Mouse (Mus musculus): ENCODE data around the gene Ngf.

The Ngf gene

DNA sequence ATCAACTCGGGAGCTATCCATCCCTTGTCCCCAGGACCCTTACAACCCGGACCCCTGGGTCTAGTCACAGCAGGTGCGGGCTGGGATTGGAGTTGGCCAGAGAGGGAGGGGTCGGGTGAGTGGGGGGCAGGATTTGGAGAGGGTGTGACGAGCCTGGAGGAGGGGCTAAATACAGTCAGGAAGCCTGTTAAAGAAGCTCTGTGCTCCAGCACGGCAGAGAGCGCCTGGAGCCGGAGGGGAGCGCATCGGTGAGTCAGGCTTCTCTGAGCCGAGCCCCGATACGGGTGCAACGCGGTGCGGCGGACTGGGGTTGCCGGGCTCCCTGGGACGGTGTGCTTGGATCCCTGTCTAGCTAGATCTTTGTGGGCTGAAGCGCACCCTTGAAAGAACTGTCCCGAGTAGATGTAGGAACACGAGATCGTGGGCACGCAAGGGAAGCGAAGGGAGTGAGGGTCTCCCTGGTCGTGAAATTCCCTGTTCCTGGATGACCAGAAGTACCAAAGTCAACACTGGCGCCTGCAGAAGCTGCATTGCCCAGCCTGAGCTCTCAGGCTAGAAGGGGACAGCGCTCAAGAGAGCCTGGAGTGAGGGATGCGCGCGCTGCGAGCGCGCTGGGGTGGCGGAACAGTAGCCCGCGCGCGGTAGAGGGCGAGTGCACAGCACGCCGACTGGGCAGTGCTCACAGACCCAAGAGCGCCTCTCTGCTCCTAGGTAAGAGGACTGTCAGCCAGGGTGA is at the start of gene Ngf:
Gene Ngf (plus strand): TSS at position 207 of the 736 bp plus-strand sequence.
- peak; percentile 42 for DNase-seq (ENCODE audit: extremely low spot score)

DNA sequence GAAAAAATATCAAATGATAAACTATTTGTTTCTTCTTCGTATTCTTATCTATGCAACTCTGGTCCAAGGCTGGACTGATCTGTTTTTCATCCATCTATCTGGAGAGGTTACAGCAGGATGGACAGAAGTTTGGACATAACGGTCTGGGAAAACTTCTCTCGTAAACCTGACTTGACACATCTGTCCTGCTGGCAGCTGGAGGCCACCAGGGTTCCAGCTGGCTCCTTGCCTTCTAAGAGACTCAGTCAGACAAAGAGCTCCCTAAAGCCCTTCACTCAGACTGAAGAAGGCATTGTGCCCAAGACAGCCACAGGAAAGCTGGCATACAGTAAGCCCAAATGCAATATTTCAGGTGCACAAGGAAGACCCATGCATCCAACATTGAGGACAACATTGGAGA is 24.2 kb upstream of the Ngf start:
- DNase-seq (ENCODE audit: extremely low spot score) = no peak

DNA sequence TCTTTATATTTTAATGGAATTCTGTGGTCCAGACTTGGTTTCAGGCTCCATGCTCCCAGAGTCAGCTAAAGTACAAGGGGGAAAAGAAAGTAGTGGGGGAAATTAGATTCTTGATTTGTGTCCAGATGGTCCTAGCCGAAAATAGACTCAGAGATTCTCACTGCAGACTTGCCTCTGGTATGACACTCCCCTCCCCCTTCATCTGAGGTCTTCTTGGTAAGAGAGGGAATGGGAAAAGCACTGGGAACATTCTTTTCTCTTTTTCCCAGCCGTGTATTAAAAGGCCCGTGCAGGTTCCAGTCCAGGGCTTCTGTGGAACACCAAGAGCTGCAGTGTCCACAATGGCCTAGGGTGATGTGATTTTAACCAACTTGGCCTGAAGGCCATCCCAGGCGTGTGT is 23.0 kb upstream of the Ngf start:
- no peak for DNase-seq (ENCODE audit: extremely low spot score)

DNA sequence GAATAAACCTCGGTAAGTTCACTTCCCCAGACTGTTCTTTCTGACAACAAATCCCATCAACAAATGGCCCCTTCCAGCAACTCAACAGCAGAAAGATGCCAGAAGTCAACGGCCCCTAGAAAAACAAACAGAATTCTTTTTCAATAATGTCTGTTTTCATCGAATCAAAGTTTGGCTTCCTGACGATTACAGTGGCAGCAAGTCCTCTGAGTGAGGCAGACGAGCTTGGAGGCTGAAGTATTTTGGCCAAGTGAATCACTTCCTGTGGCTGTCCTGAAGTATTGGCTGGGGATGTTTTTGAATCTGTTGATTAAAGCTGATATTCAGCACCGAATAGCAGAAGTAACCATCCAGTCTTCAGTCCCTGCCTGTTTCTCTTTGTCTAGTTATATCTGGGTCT is 15.2 kb upstream of the Ngf start:
- no peak for DNase-seq (ENCODE audit: extremely low spot score)

DNA sequence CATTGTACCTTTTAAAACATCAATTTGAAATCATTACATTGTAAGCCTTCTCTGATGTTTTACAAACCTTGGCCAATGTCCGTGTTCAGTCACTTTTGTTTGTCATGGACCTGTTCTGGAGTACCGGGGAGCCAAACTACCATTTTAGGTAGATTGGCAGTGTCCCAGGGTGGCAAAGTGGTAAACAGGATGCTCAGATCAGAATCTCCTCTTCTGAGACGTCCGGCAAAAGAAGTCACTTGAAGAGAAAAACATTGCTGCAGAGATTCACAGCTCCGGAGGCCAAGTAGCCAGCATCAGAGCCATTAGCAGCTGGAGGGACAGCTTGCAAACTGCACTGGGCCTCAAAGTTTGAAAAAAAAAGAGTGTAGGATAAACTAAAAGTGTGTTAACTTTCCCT is 9.2 kb upstream of the Ngf start:
- DNase-seq (ENCODE audit: extremely low spot score) = no peak

DNA sequence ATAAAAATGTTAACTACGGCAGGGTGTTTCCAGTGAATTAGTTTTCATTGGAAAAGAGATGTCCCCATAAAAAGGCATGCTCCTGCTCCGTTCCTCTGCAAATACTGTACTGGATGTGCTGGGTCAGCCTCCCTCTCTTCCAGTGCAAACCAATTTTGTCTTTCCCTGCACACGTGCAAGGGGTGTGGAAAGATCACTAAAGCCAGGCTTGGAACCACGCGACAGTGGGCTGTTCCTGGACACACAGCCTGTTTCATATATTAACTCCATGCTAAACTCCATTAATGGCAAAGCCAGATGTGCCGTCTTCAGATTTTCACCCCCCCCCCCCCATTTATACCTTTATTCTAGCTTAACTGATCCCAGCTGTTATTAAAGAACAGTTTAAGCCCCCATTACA is 8.7 kb upstream of the Ngf start:
- no peak for DNase-seq (ENCODE audit: extremely low spot score)

DNA sequence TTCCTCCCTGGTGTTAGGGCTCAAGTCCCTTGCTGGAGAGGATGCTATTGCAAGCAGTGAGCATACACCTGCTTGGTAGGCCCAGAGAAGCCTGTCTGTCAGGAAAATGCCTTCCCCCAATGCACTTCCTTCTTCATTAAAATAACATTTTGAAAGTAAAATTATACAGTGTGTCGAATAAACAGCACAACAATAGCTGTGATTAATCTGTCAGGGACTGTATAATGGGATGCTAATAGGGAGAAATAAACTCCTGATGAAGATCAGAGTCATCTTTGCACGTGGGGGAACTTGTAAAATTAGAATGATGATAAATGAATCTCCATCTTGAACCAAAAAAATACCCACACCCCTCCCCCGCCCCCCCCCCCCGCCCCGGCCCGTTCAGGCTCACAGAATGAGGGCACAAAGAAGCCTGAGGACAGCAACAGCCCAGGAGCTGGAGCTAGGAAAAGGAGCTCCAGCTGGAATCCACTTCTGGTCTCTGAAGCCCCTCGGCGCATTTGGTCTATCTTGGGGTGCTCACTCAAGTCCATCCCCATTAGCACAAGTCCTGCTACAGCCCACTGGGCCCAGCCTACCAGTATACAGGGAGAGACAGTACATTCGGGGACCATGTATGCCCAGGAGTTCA is 6.9 kb upstream of the Ngf start:
- DNase-seq (ENCODE audit: extremely low spot score) = no peak

DNA sequence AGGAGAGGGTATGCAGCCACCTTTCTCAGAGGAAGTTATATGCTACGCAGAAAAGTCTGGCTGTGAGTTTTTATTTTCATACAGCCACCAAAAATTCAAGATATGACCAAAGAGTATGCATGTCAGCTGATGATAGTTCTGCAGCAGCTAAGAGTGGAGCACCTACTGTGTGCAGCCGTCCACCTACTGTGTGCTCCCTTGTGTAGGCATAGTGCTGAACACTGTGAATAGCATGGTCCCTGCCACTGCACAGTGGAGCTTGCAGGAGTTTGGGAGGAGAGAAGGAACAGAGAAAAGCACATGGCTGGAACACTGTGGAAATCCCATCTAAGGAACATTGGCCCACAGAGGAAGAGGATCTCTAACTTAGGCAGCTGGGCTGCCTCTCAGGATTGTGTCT is 6.4 kb upstream of the Ngf start:
- no peak for DNase-seq (ENCODE audit: extremely low spot score)

DNA sequence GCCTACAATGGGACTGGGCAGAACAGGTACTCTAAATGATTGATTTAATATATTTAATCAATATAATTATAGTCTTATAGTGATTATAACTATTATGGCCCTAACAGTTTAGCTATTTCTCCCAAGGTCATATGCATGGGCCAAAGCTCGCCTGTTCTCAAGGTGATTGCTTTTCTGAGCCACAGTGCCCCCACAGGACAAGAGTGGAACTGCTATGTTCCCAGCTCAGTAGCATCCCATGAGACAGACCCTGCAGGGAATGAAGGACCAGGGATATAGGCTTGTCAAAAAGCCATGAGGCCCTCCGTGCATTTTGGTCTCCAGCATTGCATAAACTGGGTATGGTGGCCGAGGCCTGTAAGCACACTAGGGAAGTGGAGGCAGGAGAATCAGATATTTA is 3.1 kb upstream of the Ngf start:
- DNase-seq (ENCODE audit: extremely low spot score) = peak; percentile 68

DNA sequence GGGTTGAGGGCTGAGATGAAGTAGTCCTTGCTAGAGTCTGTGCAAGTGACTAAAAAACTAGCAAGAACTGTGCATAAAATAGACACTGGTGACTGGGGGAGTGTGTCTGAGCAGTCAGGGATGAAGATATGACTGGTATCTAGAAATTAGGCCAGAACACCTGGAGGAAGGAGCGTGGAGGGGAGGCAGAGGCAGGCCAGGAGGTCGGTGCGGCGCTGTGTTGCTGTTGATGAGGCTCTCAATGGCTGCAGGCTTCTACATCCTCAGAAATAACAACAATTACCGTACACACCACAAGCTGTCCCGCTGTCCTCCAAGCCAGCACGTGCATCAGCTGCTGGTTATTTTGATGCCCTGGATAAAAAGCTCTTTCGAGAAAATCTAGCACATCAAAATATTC is 2.6 kb upstream of the Ngf start:
- DNase-seq (ENCODE audit: extremely low spot score) = no peak

DNA sequence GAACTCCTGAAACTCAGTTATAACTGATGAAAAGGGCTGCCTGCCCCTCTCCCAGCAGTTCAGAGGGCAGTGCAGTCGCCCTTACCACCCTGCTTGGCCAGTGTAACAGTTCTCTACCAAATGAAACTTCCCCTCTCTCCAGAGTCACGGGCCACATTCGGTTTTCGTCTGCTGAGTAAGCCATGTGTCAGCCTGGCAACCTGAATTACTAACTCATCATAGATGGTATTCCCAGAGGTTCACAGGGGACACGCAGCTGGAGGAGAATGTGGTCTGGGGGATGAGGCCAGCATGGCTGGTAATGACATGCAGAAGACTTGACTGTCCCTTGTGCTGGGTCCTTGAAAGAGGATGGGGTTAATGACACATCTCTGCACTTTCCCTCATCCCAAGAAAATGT is 1.5 kb downstream of the Ngf start:
- DNase-seq (ENCODE audit: extremely low spot score) = no peak

DNA sequence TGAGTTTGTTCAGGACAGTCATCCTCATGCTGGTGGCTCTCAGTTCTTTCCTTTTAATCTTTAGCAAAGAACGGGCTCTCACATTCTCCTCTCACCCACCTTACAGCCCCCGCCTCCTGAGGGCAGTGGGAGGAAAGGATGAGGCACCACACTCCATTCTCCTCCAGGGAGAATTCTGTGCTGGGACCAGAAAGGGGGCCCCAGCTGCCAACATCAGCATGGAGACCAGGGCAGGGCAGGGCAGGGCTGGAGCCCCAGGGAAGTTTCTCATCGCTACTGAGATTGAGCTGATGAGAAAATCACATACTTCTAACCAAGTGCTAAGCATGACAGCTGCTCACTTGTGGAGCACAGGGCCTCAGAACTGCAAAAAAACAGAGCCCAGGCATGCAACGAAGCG is 2.1 kb downstream of the Ngf start:
- no peak for DNase-seq (ENCODE audit: extremely low spot score)

DNA sequence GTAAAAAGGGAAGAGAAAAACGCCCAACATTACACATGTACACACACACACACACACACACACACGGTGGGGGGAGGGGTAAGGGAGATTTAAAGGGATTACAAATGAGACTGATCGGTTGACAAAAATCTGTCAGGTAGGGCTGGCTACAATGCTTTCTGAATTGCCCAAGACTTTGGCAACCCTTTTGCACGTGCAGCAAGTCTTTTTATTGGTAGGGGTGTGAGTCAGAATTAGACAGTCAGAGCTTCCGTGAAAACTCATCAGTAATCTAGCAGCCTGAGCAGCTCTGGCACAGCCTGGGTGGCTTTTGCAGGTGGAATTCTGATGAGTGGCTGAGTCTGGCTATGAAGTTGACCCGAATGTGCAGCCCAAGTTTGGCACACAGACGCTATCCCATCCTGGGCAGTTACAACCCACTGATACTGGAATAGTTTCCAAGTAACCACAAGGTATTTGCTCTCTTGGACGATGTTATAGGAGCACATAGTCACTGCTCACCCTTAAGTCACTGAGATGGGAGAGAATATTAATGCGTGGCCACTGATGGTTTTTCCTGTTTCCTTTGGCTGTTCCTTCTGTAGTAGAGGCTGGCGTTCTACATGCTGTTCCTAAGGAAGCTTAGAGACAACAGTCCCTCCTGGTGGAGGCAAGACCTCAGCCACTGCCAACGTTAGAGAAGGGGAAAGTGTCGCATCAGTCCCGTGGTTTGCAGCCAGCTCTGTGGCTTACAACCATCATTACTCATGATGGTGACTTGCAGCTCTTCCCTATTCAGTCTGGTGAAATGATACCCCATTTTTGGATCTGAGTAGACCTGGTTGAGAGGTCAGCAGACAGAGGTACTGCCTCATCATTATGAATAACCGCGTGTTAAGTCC is 4.8 kb downstream of the Ngf start:
- DNase-seq (ENCODE audit: extremely low spot score) = no peak

DNA sequence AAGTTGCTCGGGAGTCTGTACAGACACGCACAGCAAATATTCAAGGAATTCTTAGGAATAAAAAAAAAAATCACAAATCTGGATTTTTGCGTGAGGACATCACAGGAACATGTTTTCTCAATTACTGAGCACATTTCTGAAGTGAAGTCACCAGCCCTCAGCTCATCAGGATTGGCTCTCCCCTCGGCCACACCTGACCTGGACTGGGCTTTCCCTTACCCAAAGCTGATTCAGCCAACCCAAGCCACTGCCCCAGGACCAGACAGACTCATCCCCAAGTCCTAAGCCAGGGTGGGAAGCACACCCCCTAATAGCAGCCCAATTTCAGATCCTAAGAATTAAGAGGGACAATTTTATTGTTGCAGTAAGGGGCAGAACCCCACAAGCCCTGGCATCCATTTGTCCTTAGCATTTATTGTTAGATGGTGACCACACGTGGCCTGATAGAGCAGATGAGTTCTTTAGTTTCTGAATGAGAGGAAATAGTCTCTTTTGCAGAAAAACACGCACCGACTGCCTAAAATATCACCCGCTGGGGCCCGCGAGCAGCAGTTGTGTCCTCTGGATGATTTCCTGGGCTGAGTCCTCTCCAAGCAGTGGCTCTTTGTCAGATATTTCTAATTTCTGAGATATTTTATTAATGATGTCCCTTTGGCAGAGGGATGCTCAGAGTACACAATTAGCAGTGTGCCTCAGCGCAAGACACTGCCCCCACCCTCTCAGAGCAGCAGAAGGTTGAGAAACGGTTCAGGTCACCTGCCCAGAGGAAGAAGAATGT is 8.4 kb downstream of the Ngf start:
- no peak for DNase-seq (ENCODE audit: extremely low spot score)

DNA sequence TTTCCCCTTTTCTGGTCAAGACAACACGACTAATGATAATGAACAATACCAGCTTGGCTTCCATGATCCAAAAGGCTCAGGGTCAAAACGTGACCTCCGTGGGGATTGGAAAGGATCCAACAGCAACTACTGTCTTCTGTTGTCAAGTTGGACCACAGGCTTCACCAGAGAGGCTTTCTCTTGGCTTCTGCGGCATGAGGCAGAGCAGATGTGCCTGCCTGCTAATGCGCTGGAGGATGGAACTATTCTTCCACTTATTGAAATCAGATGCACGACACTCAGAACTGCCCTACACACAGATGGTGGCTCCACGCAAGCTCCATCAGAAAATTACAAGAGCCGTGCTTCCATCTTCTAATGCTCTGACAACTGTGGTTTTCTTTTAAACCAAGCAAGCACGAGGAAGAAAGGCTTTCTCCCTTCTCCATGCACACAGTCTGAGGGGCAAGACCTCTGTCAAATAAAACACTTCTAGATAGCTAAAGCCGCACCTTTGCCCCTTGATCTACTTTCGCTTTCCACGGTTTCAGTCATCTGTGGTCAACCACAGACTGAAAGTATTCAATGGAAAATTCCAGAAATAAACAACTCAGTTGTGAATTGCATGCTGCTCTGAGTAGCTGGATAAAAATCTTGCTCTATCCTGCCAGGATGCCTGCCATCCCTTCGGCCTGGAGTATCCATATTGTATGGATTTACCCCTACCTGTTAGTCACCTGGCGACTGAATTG is 20.8 kb downstream of the Ngf start:
- DNase-seq (ENCODE audit: extremely low spot score) = no peak

DNA sequence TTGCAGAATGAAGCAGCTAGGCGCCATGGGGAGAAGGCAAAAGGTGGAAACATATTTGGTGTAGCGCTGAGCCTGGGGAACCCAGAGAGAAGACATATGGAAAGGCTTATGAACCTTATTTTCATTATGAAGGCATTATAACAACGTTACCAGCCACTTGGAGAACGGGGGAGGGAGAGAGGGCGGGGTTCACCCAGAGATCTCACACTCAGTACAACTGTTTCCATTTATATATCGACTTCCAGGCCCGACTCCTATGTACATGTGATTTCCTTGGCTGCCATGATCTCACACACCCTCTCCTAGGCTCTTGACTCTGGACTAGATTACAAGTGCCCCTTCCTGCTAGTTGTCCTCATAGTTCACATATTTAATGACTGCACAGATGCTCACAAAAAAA is 28.4 kb downstream of the Ngf start:
- no peak for DNase-seq (ENCODE audit: extremely low spot score)

DNA sequence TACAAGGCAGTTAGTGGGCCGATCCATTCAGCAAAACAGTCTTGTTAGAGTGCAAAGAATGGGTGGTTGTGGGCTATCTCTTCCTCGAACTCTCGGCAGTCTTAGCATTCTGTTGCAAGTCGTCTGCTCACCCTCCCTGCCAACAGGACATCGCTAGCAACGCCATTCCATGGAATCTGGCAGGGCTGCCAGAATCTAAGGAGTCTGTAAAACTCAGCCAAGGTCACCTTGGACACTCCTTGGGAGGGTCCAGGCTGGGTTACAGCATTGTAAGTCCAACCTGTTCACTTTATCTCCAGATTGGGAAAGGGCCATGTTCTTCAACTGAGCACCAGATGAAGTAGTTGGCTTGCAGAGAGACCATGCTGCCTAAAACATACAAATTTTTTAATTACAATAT is 29.2 kb downstream of the Ngf start:
- no peak for DNase-seq (ENCODE audit: extremely low spot score)

DNA sequence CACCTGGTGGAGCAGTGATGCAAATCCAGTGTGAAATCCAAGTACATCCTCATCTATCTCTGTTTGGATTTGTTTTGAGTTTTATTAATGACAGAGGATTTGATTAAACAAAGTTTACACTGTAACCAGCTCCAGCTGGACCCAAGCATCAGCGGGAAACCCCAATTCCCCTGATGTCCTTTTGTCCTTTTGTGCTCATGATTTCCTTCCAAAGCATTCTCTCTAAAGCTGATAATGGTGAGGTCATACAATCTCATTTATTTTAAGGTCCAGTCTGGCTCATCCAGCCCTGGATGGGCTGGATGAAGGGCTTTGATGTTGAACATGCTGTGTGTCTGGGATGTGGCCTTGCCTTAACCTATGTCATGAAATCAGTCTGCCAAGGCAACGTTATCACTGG is 30.3 kb downstream of the Ngf start:
- DNase-seq (ENCODE audit: extremely low spot score) = no peak

DNA sequence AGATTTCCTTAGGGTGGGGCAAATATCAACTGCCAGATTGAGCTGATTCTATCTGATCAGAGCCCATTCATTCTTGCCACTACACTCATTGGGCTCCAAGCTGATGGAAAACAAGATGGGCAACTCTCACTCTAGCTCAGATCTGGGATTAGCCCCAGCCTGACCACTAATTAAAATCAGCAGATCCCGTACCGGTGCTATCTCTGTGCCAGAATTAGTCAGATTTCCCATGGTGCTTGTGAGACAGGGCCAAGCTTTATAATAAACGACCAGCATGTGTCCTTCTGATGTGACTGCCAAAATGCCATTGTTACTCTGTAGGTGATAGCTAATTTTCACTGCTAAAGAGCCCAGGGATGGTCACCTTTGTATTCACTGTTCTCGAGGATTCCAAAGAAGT is 31.5 kb downstream of the Ngf start:
- DNase-seq (ENCODE audit: extremely low spot score) = no peak

DNA sequence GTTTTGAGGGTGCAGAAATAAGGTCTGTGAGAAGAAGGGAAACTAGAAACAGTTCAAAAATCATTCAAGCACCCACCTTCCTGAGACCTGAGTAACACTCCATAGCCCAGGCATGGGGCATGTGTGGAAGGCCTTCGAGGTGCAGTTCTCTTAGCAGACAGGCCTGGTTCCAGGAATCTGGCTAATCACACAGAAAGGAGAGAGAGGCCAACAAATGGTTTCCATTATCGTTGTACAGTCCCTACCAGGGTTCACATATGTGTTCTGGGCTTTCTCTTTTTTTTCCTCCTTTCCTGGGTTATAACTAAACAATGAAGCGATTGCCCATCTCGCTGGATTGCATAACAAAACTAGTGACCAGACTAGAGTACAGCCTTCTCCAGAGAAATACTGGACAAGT is 35.4 kb downstream of the Ngf start:
- no peak for DNase-seq (ENCODE audit: extremely low spot score)

DNA sequence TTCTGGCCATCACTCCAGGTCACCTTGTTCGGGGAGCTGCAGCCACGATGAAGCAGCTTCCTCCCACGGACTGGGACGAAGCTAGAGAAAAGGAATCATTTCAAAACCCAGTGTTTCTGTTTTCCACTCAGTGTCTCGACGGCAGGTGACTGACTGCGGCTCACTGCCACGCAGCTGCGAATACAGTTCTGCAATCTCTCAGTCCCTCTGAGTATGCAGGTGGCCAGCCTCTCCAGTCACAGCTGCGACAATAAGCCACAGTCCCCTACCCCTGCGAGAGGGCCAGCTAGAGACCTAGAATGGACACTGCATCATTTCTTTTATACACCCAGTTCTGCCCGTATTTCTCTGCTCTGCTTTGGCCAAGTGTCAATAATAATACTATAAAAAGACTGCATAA is 36.3 kb downstream of the Ngf start:
- no peak for DNase-seq (ENCODE audit: extremely low spot score)
